In genomic region chr6:38548595-38548994, GRCm38 (mm10) we compare ENCODE assay signal across 5 mouse cellular contexts. TPM values are rescaled to one million over a fixed set of nuclear protein-coding genes. Genes with fewer than 3 reads are reported as not detected.
DNase-seq lines count a peak whose midpoint lies in the region; ATAC-seq and TF ChIP-seq lines count a peak whose summit lies in the region.
"Not testable (repeated sequence)": the region's sequence is repeated elsewhere in the genome, so short reads cannot be mapped to it uniquely, and the experiment has no call there.

No protein-coding gene starts in this region.

- WGBS in heart, postnatal 0 days: 95% methylated on average over 7 of the region's 7 CpGs
- WGBS in liver, embryonic 13.5 days (ENCODE audit: insufficient replicate concordance): 81% methylated on average over 7 of the region's 7 CpGs

- H3K27me3 ChIP-seq in MEL (ENCODE audit: control insufficient read depth in 1 of 2, insufficient read depth in 2 of 2, low read length in 2 of 2); heart, postnatal 0 days (ENCODE audit: control insufficient read depth, insufficient read depth, low read length); liver, embryonic 13.5 days; testis, adult 2 months (ENCODE audit: control insufficient read depth, insufficient read depth, low read length): not testable (repeated sequence)

- TF ChIP-seq RAD21 in MEL (IDR thresholded peaks at IDR 0.05; ENCODE audit: low read depth, low read length): not testable (repeated sequence)

- H3K36me3 ChIP-seq in MEL (ENCODE audit: control insufficient read depth in 1 of 2, insufficient read depth in 2 of 2, low read length in 2 of 2): peaks cover 2 to 10% of the 10 kb centered on the region in 2 experiments; a peak in 3 of 4 replicates
- H3K36me3 ChIP-seq in heart, postnatal 0 days (replicated peaks; ENCODE audit: control insufficient read depth, insufficient read depth, low read length); liver, embryonic 13.5 days; testis, adult 2 months (ENCODE audit: control insufficient read depth, insufficient read depth, low read length): not testable (repeated sequence)

- ATAC-seq in heart, postnatal 0 days (ENCODE audit: insufficient read depth, low read depth); liver, embryonic 13.5 days (ENCODE audit: low read depth): not testable (repeated sequence)

- not testable (repeated sequence) for H3K9me3 ChIP-seq in MEL (replicated peaks; ENCODE audit: insufficient read depth, low read length); heart, postnatal 0 days (replicated peaks; ENCODE audit: control insufficient read depth, low read length); liver, embryonic 13.5 days (replicated peaks)

- not testable (repeated sequence) for H3K4me3 ChIP-seq in MEL (ENCODE audit: control insufficient read depth in 1 of 2, insufficient read depth in 1 of 2, low read depth in 2 of 2, low read length in 2 of 2); heart, postnatal 0 days (ENCODE audit: low read depth, low read length); liver, embryonic 13.5 days (replicated peaks); testis, adult 2 months (ENCODE audit: control insufficient read depth, low read depth, low read length)

- not testable (repeated sequence) for H3K27ac ChIP-seq in MEL (ENCODE audit: control insufficient read depth, low read depth, low read length)
- H3K27ac ChIP-seq in heart, postnatal 0 days (ENCODE audit: low read depth): peak overlapping the region; percentile 75
- 0 out of 2 replicates have a peak overlapping the region, but pooled peaks have one; percentile 8 for H3K27ac ChIP-seq in liver, embryonic 13.5 days
- peak overlapping the region; percentile 13; the same call in 1 of the 2 replicates for H3K27ac ChIP-seq in testis, adult 2 months (ENCODE audit: control insufficient read depth, insufficient read depth, low read depth, low read length)

- not testable (repeated sequence) for TF ChIP-seq EP300 in MEL (IDR thresholded peaks at IDR 0.05; ENCODE audit: low read depth in 1 of 2, low read length in 2 of 2); heart, postnatal 0 days (IDR thresholded peaks at IDR 0.05; ENCODE audit: low read depth)

- H3K4me1 ChIP-seq in MEL (ENCODE audit: control insufficient read depth in 1 of 2, insufficient read depth in 2 of 2, low read length in 2 of 2); heart, postnatal 0 days (ENCODE audit: control insufficient read depth, insufficient read depth); testis, adult 2 months (ENCODE audit: control insufficient read depth, insufficient read depth, low read length): not testable (repeated sequence)
- peaks cover 19% of the 10 kb centered on the region for H3K4me1 ChIP-seq in liver, embryonic 13.5 days (replicated peaks)

- not testable (repeated sequence) for TF ChIP-seq POLR2A in MEL (IDR thresholded peaks at IDR 0.05; ENCODE audit: control insufficient read depth in 1 of 2, insufficient read depth in 1 of 2, low read depth in 1 of 2, low read length in 2 of 2, poor library complexity in 1 of 2); testis, adult 2 months (IDR thresholded peaks at IDR 0.05; ENCODE audit: control insufficient read depth, low read depth, low read length)

- not testable (repeated sequence) for TF ChIP-seq CTCF in MEL (IDR thresholded peaks at IDR 0.05 in 2 of 3, conservative IDR thresholded peaks at IDR 0.05 in 1 of 3; ENCODE audit: control insufficient read depth in 1 of 3, insufficient read depth in 1 of 3, low read depth in 2 of 3, low read length in 3 of 3, poor library complexity in 1 of 3, severe bottlenecking in 1 of 3); heart, postnatal 0 days (IDR thresholded peaks at IDR 0.05; ENCODE audit: low read depth); testis, adult 2 months (IDR thresholded peaks at IDR 0.05; ENCODE audit: control insufficient read depth, insufficient read depth, insufficient replicate concordance, low read depth, low read length)

- DNase-seq in MEL (ENCODE audit: low read depth, low spot score); heart, postnatal 0 days (ENCODE audit: low spot score); liver, embryonic 13.5 days: not testable (repeated sequence)
- DNase-seq in heart, adult 11 months: peak; percentile 82

- H3K4me2 ChIP-seq in heart, postnatal 0 days (ENCODE audit: low read depth, low read length); liver, embryonic 13.5 days: not testable (repeated sequence)

- H3K79me2 ChIP-seq in MEL (ENCODE audit: control insufficient read depth, insufficient read depth, low read length, poor library complexity): peaks cover 16% of the 10 kb centered on the region

- H3K9ac ChIP-seq in MEL (ENCODE audit: control insufficient read depth, low read depth, low read length, poor library complexity, severe bottlenecking); heart, postnatal 0 days (replicated peaks; ENCODE audit: low read depth, low read length); liver, embryonic 13.5 days: not testable (repeated sequence)

TF ChIP-seq in MEL, 35 proteins besides CTCF, POLR2A, EP300 and RAD21:
- peak; percentile 58 for TF ChIP-seq TBP (IDR thresholded peaks at IDR 0.05; ENCODE audit: low read depth, low read length)
- 0 out of 2 replicates have a peak, but pooled peaks have one; percentile 13 for TF ChIP-seq ZMIZ1 (IDR thresholded peaks at IDR 0.05; ENCODE audit: low read depth, low read length)

RNA-seq across cellular contexts. Expression of gene Luc7l2, which starts 2.5 kb away (rescaled TPM):
- total RNA-seq in MEL (2012; rRNA removed): 51.8 and 54.8 TPM in 2 replicates
- 100 to 1,000 TPM; 118 to 129 TPM for polyA plus RNA-seq in MEL (2012; ENCODE audit: insufficient read depth in 1 of 2, insufficient read length in 2 of 2, low read depth in 1 of 2, low replicate concordance in 2 of 2, missing spikeins in 1 of 2)
- 41.0 and 55.8 TPM in 2 replicates for total RNA-seq in heart, postnatal 0 days (2014; rRNA removed; ENCODE audit: low replicate concordance)
- 23.4 and 23.5 TPM in 2 replicates for polyA plus RNA-seq in heart, postnatal 0 days (2015; fragmentation: Nextera tagmentation; extraction: Ambion mirVana)
- polyA plus RNA-seq in liver, embryonic 13.5 days (2015; fragmentation: Nextera tagmentation; extraction: Ambion mirVana): 17.8 and 18.5 TPM in 2 replicates
- 25.4 and 30.9 TPM in 2 replicates for polyA plus RNA-seq in testis, adult 2 months (2012; rRNA removed)

RNA-seq across cellular contexts. Expression of gene Fmc1, which starts 15.3 kb away (rescaled TPM):
- 124 and 148 TPM in 2 replicates for total RNA-seq in MEL (2012; rRNA removed)
- polyA plus RNA-seq in MEL (2012; ENCODE audit: insufficient read depth in 1 of 2, insufficient read length in 2 of 2, low read depth in 1 of 2, low replicate concordance in 2 of 2, missing spikeins in 1 of 2): 10 to 100 TPM in 1 of 2 experiments, not detected in 1; 86.1 TPM
- total RNA-seq in heart, postnatal 0 days (2014; rRNA removed; ENCODE audit: low replicate concordance): 119 and 185 TPM in 2 replicates
- 453 and 460 TPM in 2 replicates for polyA plus RNA-seq in heart, postnatal 0 days (2015; fragmentation: Nextera tagmentation; extraction: Ambion mirVana)
- polyA plus RNA-seq in liver, embryonic 13.5 days (2015; fragmentation: Nextera tagmentation; extraction: Ambion mirVana): 97.6 and 100 TPM in 2 replicates
- polyA plus RNA-seq in testis, adult 2 months (2012; rRNA removed): 64.0 and 74.2 TPM in 2 replicates
